Mouse (Mus musculus): Measurements from ENCODE around the gene Slc27a5. TPM values are rescaled to one million over a fixed set of nuclear protein-coding genes. Genes with fewer than 3 reads are reported as not detected.

Gene Slc27a5
- total RNA-seq, 2 experiments from 2014 or later = 0.44 TPM; not detected in 1

DNA sequence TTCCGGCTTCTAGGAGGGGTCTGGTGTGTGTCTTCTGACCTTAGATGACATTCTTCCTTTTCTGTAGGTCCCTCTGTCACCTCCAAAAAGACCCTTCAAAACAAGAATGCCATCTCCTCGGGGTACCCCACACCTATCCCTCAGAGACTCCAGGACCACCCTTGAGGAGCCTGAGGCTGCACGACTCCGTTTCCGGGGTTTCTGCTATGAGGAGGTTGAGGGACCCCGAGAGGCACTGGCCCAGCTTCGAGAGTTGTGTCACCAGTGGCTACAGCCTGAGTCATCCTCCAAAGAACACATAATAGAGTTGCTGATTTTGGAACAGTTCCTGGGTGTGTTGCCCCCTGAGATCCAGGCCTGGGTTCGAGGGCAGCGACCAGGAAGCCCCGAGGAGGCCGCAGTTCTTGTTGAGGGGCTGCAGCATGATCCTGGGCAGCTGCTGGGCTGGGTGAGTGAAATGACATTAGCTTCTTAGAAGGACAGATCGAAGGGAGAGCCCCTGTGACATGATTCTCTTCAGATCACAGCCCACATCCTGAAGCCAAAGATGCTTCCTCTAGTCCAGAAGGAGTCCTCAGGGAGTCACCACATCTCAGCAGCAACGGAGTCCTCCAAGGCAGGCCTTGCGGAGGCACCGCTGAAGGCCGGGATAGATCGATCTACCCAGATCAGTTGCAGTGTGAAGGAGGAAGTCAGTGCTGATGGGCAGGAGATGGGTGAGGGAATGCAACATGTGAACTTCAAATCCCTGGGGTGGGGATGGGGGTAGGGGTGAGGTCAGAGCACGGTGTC, 18.9 kb downstream of the Slc27a5 start:
- TF ChIP-seq CTCF (IDR thresholded peaks at IDR 0.05) = no peak
- peak overlapping the region; percentile 72; the same call in 1 of the 2 replicates for H3K4me3 ChIP-seq
- no peak for DNase-seq (ENCODE audit: extremely low spot score in 1 of 2, low spot score in 2 of 2)
- intact Hi-C loops (cut with DNase I) = loop anchor here (5.0 kb wide), 1 partner anchor 43 kb away; no protein-coding TSS in a partner anchor
- H3K27ac ChIP-seq = peak overlapping the region; percentile 90

GRCm38 (mm10) chr7:12977682-12978389, 20.2 kb downstream of the Slc27a5 start, which contains the start of gene Zfp446:
Zfp446 (plus strand) TSS chr7:12977848.
- TF ChIP-seq CTCF (IDR thresholded peaks at IDR 0.05) = no peak
- peak within 1 kb of the TSS; percentile 90 for H3K27ac ChIP-seq
- H3K4me3 ChIP-seq = peak within 1 kb of the TSS; percentile 72
- DNase-seq (ENCODE audit: extremely low spot score in 1 of 2, low spot score in 2 of 2) = peak; percentile 98 to 99
- intact Hi-C loops (cut with DNase I) = loop anchor here (1.0 to 5.0 kb wide), 2 partner anchors 13 to 44 kb away; partner anchors contain the start of gene Zfp324

DNA sequence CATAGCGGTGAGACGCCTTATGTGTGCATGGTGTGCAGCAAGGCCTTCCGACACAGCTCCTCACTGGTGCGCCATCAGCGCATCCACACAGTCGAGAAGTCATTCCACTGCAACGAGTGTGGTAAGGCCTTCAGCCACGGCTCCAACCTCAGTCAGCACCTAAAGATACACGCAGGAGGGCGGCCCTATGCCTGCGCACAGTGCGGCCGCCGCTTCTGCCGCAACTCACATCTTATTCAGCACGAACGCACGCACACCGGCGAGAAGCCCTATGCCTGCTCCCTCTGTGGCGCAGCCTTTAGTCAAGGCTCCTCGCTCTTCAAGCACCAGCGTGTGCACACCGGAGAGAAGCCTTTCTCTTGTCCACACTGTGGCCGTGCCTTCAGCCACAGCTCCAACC, 27.1 kb downstream of the Slc27a5 start:
- intact Hi-C loops (cut with DNase I) = no loop called here

DNA sequence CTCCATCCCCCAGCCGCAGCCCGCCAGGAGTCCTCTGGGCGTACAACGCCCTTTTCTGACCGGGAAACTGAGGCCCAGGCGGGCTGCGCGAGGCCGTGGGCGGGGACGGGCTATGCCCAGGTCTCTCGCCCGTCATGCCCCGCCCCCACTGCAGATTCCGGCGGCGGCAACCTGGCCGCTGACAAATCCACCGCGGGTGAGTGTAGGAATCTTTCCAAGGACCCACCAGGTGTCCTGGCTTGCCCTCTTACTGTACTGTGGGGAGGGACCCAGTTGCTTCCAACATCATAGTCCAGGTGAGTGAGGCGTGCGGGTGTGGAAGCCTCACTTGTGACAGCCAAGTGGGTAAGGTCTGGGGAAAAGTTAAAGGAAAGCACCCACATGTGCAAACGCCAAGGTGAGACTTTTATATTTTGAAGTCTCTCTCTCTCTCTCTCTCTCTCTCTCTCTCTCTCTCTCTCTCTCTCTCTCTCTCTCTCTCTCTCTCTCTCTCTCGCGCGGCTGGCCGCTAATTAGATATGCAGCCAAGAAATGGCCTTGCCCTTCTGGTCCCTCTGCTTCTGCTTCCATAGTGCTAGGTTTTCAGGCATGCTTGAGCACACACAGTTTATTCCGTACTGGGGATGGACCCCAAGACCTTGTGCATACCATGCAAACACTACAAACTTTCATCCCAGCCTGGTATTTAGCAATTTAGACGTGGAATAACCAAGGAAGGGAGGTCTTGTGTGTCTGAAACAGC, 31.7 kb downstream of the Slc27a5 start:
- TF ChIP-seq CTCF (IDR thresholded peaks at IDR 0.05) = no peak
- Histone ChIP-seq H3K4me3 (peak overlapping the region; percentile 93), H3K27ac (peak overlapping the region; percentile 98)
- intact Hi-C loops (cut with DNase I) = no loop called here
- DNase-seq (ENCODE audit: extremely low spot score in 1 of 2, low spot score in 2 of 2) = peak; percentile 56 to 66

More for the DNA sequence above, 27.1 kb downstream of the Slc27a5 start:
- H3K27ac ChIP-seq = no peak overlapping the region
- TF ChIP-seq CTCF (IDR thresholded peaks at IDR 0.05) = no peak
- DNase-seq (ENCODE audit: extremely low spot score in 1 of 2, low spot score in 2 of 2) = no peak
- H3K4me3 ChIP-seq = no peak overlapping the region

DNA sequence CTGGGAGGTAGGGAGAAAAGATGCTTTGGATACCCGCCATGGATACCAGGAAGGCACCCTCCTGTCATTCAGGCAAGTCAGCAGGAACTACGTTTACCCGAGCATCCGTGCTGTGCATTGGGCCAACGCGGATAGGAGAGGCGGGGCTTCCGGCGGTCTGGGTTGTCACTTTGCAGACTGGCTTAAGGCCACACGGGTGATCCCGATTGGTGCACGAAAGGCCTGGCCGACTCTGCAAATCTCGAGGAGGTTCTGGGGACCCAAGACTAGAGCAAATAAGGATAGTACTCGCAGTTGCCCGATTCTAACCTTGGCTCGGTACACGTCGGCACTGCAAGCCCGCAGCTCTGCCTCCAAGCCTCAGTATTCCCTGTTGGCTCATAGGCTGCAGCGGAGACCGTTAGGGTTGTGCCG, 32.3 kb downstream of the Slc27a5 start, which contains the start of gene Zfp324:
Gene Zfp324, plus strand, starts transcription at position 161 of the 414 bp plus-strand sequence.
- Histone ChIP-seq H3K27ac (peak within 1 kb of the TSS; percentile 98), H3K4me3 (peak within 1 kb of the TSS; percentile 93)
- DNase-seq (ENCODE audit: extremely low spot score in 1 of 2, low spot score in 2 of 2) = peak; percentile 89 to 90
- intact Hi-C loops (cut with DNase I) = loop anchor here (1.0 to 2.0 kb wide), 3 partner anchors 12 to 43 kb away; partner anchors contain the start of genes Rps5 and Zfp446
- TF ChIP-seq CTCF (IDR thresholded peaks at IDR 0.05) = no peak

DNA sequence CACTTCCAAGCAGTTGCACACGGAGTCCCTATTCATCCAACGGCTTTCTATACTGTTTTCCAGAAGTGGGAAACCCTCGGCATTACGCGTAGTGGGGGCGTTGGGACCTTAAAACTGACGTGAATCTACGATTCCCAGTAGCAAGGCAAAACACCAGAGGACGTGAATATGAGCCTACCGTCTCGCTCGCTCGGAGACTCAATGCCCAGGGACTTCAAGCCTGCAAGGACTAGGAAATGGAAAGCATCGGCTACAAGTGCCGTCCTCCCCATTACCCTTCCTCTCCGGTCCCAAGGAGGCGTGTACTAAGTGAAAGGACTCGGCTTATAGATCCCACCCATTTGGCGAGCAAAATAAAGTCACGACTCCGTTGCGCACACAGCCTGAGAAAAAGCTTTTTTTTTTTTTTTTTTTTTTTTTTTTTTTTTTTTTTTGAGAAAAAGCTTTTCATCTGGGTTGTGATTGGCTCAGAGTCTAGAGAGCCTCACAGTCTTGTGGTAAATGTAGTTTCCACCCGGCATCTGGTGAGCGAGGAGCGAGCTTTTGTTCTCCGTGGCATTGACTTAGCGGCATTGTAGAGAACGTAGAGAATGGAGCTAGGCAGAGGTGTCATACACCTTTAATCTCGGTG, 36.4 kb downstream of the Slc27a5 start:
- H3K27ac ChIP-seq = peak overlapping the region; percentile 80
- TF ChIP-seq CTCF (IDR thresholded peaks at IDR 0.05) = no peak
- intact Hi-C loops (cut with DNase I) = no loop called here
- H3K4me3 ChIP-seq = peak overlapping the region; percentile 50
- peak; percentile 38 to 52 for DNase-seq (ENCODE audit: extremely low spot score in 1 of 2, low spot score in 2 of 2)

DNA sequence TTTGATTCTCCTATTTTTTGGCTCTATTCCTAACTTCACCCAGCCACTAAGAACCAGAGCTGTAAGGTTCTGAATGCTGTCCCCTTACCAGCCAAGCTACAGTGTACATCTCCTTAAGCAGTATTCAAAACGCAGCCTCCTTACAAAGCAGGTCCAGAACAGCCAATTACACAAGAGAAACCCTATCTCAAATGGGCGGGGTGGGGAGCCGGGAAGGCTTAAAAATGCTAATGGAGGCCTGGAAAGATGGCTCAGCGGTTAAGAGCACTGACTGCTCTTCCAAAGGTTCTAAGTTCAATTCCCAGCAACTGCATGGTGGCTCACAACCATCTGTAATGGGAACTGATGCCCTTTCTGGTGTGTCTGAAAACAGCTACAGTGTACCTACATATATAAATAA, 38.3 kb downstream of the Slc27a5 start:
- intact Hi-C loops (cut with DNase I) = no loop called here
- no peak for TF ChIP-seq CTCF (IDR thresholded peaks at IDR 0.05)
- H3K4me3 ChIP-seq = no peak overlapping the region
- H3K27ac ChIP-seq = no peak overlapping the region
- DNase-seq (ENCODE audit: extremely low spot score in 1 of 2, low spot score in 2 of 2) = no peak

GRCm38 (mm10) chr7:12958948-12959347, 39.0 kb downstream of the Slc27a5 start:
- TF ChIP-seq CTCF (IDR thresholded peaks at IDR 0.05) = no peak
- no peak overlapping the region for H3K4me3 ChIP-seq
- intact Hi-C loops (cut with DNase I) = no loop called here
- no peak for DNase-seq (ENCODE audit: extremely low spot score in 1 of 2, low spot score in 2 of 2)
- H3K27ac ChIP-seq = no peak overlapping the region

DNA sequence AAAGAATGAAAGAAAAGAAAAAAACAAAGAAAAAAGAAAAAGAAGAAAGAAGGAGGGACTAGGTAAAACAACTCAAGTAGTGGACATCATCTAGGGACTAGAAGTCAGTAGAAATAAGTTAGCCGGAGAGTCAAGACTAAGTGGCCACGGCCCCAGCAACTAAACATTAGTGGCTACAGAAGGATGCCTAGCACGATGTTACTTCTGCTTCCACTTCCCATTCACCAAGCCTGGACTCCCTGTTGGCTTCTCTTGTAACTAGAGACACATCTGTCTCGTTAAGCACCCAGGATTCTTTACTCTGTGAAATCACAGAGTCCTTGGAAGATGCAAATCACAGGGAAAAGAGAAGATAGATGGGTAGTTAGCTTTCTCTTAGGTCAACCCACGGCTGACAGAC, 40.5 kb downstream of the Slc27a5 start:
- Histone ChIP-seq H3K4me3 (no peak overlapping the region), H3K27ac (no peak overlapping the region)
- intact Hi-C loops (cut with DNase I) = no loop called here
- DNase-seq (ENCODE audit: extremely low spot score in 1 of 2, low spot score in 2 of 2) = no peak
- no peak for TF ChIP-seq CTCF (IDR thresholded peaks at IDR 0.05)

GRCm38 (mm10) chr7:12954896-12955295, 43.1 kb downstream of the Slc27a5 start:
- TF ChIP-seq CTCF (IDR thresholded peaks at IDR 0.05) = peak; percentile 7; the same call in 1 of the 2 replicates
- intact Hi-C loops (cut with DNase I) = no loop called here
- no peak overlapping the region for H3K27ac ChIP-seq

DNA sequence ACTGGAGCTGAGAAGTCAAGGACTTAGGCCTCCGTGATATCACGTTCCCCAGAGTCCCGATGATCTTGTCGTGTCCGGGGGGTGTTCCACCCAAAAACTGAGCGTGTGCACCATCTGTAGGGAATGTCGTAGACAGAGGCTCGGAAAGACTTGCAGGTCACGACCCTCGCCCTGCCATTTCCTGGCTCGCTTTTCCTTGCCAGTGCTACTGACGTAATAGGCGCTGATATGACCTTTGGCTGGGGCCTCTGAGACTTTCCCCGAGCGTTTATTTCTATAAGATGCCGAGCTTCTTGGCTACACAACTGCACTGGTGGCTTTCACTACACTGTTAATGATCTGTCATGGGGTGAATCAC, 48.1 kb downstream of the Slc27a5 start:
- peak overlapping the region; percentile 78 for H3K4me3 ChIP-seq
- H3K27ac ChIP-seq = peak overlapping the region; percentile 44
- no peak for DNase-seq (ENCODE audit: extremely low spot score in 1 of 2, low spot score in 2 of 2)
- no peak for TF ChIP-seq CTCF (IDR thresholded peaks at IDR 0.05)
- intact Hi-C loops (cut with DNase I) = loop anchor here (2.0 kb wide), 2 partner anchors 15 to 69 kb away; partner anchors contain the start of genes Zfp128 and Zfp324

More at GRCm38 (mm10) chr7:12954896-12955295, 43.1 kb downstream of the Slc27a5 start:
- DNase-seq (ENCODE audit: extremely low spot score in 1 of 2, low spot score in 2 of 2) = no peak
- H3K4me3 ChIP-seq = no peak overlapping the region
